Mouse (Mus musculus) CD4-positive, CD25-positive, alpha-beta regulatory T cell, adult 2 months (primary cell): ENCODE measurements around the gene Pdzd2.

Source experiments
- DNase-seq: peaks from one replicate; pipeline ENCODE4 v3.0.0-alpha.2; 2012; ENCODE audit warnings: low read depth, low spot score

The Pdzd2 gene

DNA sequence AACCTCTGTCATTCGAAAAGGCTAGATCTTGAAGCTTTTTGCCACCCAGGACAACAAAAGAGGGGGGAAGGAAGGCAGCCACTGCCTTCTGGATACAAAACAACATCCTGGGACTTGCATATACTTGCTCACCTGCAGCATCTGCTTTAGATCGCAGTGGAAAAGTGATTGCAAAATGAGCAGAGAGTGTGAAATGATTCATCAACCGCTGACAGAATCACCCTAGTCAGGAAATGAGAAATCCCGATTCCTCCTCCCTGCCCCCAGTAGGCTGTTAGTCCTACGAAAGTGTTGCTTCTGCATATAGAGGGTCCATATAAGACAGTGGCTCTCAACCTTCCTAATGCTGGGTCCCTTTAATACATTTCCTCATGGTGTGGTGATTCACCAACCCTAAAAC lies 258.5 kb downstream of the Pdzd2 start:
- no peak for DNase-seq

DNA sequence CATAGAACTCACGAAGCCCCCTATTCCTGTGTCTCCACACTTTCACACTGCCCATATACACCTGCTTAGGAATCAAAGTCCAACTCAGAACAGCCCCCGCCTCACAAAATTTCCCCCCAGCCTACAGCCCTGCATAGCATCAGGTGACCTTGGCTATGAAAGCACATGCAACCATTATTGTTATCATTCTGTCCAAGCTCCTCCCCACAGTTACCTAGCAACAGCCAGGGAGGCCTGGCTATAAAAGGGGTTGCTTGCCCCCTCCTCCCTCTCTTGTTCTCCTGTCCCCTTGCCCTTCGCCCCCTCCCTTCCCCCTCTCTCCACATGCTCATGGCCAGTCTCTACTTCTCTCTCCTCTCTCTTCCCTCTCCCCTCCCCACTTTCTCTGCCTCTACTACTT lies 259.4 kb downstream of the Pdzd2 start:
- no peak for DNase-seq

DNA sequence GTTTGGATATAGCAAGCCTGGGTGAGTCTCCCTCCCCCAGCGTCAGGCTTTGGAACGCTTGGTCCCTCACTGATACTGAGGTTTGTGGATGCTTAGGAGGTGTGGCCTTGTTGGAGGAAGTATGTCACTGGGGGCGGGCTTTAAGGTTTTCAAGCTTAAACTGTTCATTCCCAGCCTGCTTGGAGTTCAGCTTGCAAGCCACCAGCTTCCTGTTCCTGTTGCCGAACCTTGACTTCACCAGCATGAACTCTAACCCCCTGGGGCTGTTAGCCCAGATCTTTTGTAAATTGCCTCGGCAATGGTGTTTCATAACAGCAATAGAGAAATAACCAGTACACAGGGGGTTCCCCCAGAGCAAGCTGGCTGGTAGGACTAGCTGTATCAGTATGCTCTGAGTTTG lies 260.4 kb downstream of the Pdzd2 start:
- peak; percentile 21 for DNase-seq

- no peak for DNase-seq
Measured at GRCm38 (mm10) chr15:12473596-12473995, 266.1 kb downstream of the Pdzd2 start.

- no peak for DNase-seq
Measured at GRCm38 (mm10) chr15:12472646-12473045, 267.1 kb downstream of the Pdzd2 start.

DNA sequence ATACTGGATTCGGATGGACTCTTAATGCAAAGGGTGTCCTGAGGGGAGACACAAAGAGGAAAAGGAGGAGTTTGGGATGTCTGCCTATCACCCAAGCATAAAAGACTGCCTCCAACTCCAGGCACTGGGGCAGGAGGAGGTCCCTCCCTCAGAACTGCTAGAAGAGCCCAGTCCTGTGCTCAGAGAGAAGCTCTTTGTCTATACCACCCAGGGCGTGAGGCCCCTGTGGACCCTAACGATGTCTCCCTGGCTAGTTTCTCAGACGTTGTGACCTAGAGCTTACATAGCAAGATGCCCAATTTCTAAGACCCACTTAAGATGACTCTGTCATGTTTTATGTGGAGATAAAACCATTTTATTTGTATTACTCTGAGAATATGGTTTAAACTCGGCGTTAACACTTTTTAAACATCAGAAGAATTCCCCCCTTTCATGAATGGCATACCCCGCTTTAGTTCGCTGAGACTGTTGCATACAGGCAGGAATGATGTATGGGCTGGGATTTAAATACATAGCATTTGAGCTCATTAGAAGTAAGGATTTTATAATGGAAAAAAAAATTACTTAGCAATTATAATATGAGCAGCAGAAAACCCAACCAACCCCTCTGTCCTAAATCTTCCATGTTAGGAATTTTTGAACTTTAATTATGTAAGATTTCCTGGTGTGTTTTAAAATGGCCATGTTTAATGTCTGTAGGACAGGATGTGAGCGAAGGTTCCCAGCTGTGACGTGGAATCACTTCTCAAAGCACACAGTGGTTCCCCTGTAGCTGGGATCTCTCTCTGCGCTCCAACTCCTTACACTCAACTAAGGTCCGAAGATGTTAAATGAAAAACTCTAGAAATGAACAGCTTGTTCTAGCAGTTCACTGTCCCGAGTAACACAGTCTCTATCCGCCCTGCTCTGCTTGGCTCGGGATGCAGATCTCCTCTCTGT lies 268.6 kb downstream of the Pdzd2 start:
- DNase-seq = no peak

- no peak for DNase-seq
Measured at GRCm38 (mm10) chr15:12468625-12469024, 271.1 kb downstream of the Pdzd2 start.

DNA sequence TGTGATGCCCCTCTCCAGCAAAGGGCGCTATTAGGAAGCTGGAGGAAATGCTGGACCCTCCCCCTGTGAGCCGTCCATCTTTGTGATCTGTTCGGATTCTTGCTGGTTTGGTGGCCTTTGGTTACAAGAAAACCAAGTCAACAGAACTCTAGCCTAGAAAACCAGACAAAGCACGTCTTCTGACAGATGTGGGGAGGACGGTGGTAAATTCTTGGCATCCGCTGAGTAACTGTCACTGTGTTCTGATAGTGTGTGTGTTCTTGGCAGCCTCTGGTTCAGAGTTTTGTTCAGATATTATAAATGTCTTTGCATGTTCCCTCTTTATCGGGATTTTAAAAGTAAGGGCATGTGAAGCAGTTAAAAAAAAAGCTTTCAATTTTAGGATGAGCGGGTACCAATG lies 274.0 kb downstream of the Pdzd2 start:
- no peak for DNase-seq

DNA sequence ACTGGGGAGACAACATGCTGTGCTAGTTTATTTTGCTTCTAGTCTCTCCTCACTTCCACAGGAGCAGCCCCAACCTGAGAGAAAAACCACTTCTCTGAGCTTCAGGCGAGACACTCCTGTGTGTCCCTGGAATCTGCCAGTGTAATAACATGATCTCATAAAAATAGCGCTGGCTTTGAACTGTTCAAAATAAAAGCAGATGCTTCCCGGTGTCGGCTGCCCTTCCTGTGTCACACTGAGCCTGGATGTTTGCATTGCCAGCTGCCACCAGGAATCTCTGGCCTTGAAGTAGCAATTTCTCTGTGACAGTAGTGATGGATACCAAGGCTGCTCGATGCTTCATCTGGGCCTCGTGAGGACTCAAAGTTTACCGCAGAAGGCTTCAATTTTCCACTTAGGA lies 282.9 kb downstream of the Pdzd2 start:
- no peak for DNase-seq

DNA sequence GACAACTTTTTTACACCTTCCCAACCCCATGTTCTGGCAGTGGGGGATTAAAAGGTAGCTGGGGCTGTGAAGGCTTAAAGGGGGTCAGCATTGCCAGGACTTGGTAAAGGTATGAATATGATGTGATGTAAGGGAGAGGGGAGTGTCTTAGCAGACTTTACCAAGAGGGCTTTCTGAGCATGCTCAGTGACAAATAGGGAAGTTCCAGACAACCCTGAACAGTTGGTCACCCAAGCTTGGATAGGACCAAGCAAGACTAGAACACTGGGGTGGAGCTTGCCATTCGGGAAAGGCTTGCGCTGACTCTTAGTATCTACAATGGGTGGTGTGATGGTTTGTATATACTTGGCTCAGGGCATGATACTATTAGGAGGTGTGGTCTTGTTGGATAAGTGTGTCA lies 286.4 kb downstream of the Pdzd2 start:
- no peak for DNase-seq

DNA sequence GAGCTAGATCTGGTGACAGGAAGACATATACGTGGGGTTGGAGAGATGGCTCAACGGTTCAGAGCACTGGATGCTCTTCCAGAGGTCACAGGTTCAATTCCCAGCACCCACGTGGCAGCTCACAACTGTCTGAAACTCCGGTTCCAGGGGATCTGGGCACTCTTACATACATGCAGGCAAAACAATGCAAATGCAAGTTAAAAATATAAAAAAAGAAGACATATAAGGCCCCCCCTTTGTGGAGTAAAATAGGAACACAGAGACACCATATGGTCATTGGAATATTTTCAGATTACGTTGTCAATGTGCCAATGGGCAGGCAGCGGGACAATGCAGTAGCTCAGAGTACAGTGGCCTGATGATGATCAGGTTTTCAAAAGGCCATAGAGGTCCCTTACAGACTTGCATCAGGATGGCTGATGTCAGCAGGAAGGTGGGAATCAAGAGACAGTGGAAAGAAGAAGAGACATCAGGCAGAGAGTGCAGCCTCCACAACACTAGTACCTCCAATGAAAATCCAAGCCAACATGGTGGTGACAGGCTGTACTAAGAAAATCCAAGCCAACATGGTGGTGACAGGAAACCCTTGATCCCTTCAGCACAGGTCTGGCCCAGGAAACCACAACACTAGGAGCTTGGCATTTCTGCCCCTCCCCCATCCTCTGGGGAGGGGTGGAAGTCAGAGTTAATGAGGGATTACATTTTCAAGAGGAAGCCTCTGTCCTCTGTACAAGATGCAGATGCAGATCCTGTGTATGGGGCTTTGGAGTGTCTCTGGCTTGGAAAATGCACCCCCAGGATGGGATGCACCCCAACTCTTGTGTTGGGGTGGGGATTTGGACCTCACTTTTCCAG lies 287.4 kb downstream of the Pdzd2 start:
- no peak for DNase-seq

DNA sequence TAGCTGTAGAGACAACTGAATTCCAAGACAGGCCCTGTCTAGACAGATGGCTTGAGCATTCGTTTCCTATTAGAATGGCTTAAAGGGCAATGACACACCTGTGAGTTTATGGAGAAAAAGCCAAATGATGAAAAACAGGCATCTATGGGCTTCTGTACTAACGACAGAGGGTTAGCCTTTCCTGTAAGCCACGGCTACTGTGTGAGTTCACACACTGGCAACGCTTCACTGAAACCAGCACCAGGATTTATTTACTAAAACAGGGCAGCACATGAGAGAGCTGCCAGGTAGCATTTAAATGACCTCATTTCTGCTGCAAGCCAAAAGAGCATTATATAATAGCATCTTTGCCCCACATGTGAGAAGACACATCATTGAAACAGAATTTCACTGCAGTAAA lies 288.3 kb downstream of the Pdzd2 start:
- no peak for DNase-seq

DNA sequence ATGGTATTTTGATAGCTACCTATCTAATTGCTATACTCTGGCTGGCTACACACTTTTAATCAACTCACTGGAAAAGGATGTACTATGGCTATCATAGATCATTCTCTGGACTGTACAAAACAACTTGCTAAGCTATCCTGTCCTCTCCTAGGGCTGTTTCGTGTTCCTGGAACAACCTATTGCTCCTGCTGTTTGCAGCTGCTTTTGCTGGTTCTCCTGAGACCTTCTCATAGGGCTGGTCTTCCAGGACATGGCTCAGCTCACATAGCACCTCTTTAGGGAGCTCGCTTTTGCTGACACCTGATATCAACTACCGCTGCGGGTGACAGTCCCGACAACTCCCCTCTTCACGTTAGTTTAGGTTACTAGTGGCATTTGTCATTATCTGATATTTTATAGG lies 288.9 kb downstream of the Pdzd2 start:
- DNase-seq = no peak

- no peak for DNase-seq
Measured at GRCm38 (mm10) chr15:12449321-12449720, 290.4 kb downstream of the Pdzd2 start.

DNA sequence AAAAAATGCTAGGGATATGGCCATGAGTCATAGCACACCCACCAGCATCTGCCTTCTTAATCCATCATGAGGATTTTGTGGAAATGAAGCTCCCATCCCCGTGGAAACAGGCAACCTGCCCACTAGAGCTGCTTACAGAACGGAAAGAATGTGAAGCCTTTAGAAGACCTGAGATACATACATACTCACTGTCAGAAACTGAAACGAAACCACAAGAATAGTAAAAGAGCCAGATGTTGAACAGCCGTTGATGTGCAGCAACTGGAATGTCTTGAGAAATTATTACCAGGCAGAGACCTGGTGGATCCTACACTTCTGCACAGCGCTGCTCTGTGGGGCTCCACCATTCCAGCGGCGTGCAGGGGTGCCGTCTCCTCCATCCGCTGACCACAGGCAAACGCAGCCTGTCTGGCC lies 292.7 kb downstream of the Pdzd2 start:
- no peak for DNase-seq

- DNase-seq = no peak
Measured at GRCm38 (mm10) chr15:12444551-12444950, 295.2 kb downstream of the Pdzd2 start.

GRCm38 (mm10) chr15:12439351-12439751 lies 300.4 kb downstream of the Pdzd2 start:
- DNase-seq = peak; percentile 34

- DNase-seq = no peak
Measured at GRCm38 (mm10) chr15:12438691-12439090, 301.0 kb downstream of the Pdzd2 start.

DNA sequence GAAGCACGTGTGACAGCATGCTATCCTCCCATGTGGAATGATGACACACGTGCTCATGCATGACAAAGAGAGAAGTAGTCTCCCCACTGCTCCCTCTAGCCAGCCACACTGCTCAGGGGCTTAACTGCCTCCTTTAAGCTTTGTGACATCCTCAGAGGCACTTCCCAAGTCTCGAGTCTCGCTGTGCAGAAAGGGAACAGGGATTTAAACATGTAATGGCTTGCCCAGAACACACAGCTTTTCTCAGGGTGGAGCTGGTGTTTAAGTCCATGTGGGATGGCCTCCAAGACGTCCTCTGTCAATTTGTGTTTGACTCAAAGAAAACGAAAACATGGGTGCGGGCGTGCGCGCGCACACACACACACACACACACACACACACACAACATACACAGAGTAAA lies 301.6 kb downstream of the Pdzd2 start:
- DNase-seq = no peak

DNA sequence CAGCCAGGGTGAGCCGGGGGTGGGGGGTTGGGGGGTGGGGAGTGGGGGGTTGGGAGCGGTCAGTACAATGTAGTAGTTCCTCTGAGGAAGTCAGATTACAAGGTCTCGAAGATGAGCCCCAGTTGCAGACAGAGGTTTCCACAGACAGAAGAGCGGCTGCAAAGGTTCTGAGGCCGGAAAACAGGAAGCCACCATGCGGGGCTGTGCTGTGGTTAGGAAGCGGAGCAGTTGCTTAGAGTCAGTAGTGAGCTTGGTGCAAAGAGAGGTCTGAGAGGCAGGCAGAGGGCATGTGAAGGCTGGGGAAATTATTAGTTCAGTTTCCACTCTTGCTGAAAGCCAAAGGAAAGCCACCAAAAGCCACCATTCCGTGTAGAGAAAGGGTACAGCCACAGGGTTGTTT lies 303.8 kb downstream of the Pdzd2 start:
- DNase-seq = peak; percentile 72

GRCm38 (mm10) chr15:12433893-12434599 lies 305.7 kb downstream of the Pdzd2 start:
- no peak for DNase-seq

GRCm38 (mm10) chr15:12432879-12433278 lies 306.8 kb downstream of the Pdzd2 start:
- DNase-seq = no peak
